Mouse (Mus musculus) MEL (cell line): ENCODE data around the gene Slc4a2.
A peak's percentile ranks its signal among the peaks of the same experiment; 100 is the strongest.

Experiments used
- CTCF ChIP-seq, 3 experiments: IDR thresholded peaks in 2 of 3; conservative IDR thresholded peaks in 1 of 3; 2 replicates each; pipeline ENCODE4 v1.5.1; 2011 to 2012; ENCODE audit warnings: low read length in 3 of 3, low read depth in 2 of 3, mild to moderate bottlenecking in 2 of 3, improper control_type of control experiment in 1 of 3, inconsistent platforms in 1 of 3, mixed read lengths in 1 of 3, moderate library complexity in 1 of 3; ENCODE audit not compliant: control insufficient read depth in 1 of 3, insufficient read depth in 1 of 3, poor library complexity in 1 of 3, severe bottlenecking in 1 of 3
- EP300 ChIP-seq, 2 experiments: IDR thresholded peaks; 2 replicates each; pipeline ENCODE4 v1.6.1; 2011; ENCODE audit warnings: improper control_type of control experiment in 2 of 2, low read length in 2 of 2, low read depth in 1 of 2, mild to moderate bottlenecking in 1 of 2
- MAZ ChIP-seq: IDR thresholded peaks from 2 replicates; pipeline ENCODE4 v1.6.1; 2012; ENCODE audit warnings: low read depth, mild to moderate bottlenecking, inconsistent platforms, low read length, improper control_type of control experiment
- POLR2A ChIP-seq, 2 experiments: IDR thresholded peaks; 2 replicates each; pipeline ENCODE4 v1.6.1; 2011 to 2012; ENCODE audit warnings: low read length in 2 of 2, mild to moderate bottlenecking in 2 of 2, control low read depth in 1 of 2, improper control_type of control experiment in 1 of 2, low read depth in 1 of 2, moderate library complexity in 1 of 2; ENCODE audit not compliant: control insufficient read depth in 1 of 2, insufficient read depth in 1 of 2, poor library complexity in 1 of 2
- POLR2AphosphoS2 ChIP-seq: IDR thresholded peaks from 2 replicates; pipeline ENCODE4 v1.6.1; 2011; ENCODE audit warnings: low read length, improper control_type of control experiment
- SMC3 ChIP-seq: IDR thresholded peaks from 2 replicates; pipeline ENCODE4 v1.6.1; 2011; ENCODE audit warnings: low read depth, low read length, improper control_type of control experiment
- TAL1 ChIP-seq: IDR thresholded peaks from 2 replicates; pipeline ENCODE4 v1.6.1; 2012; ENCODE audit warnings: mild to moderate bottlenecking, inconsistent platforms, low read length, moderate library complexity, mixed read lengths
- TCF12 ChIP-seq: IDR thresholded peaks from 2 replicates; pipeline ENCODE4 v1.6.1; 2014; ENCODE audit warnings: low read depth, mild to moderate bottlenecking, inconsistent platforms, low read length, improper control_type of control experiment, moderate library complexity
- USF2 ChIP-seq, 2 experiments: IDR thresholded peaks; 2 replicates each; pipeline ENCODE4 v1.6.1; 2011 to 2012; ENCODE audit warnings: improper control_type of control experiment in 2 of 2, low read length in 2 of 2, borderline replicate concordance in 1 of 2, inconsistent platforms in 1 of 2, low read depth in 1 of 2, mild to moderate bottlenecking in 1 of 2; ENCODE audit not compliant: insufficient read depth in 1 of 2

DNA sequence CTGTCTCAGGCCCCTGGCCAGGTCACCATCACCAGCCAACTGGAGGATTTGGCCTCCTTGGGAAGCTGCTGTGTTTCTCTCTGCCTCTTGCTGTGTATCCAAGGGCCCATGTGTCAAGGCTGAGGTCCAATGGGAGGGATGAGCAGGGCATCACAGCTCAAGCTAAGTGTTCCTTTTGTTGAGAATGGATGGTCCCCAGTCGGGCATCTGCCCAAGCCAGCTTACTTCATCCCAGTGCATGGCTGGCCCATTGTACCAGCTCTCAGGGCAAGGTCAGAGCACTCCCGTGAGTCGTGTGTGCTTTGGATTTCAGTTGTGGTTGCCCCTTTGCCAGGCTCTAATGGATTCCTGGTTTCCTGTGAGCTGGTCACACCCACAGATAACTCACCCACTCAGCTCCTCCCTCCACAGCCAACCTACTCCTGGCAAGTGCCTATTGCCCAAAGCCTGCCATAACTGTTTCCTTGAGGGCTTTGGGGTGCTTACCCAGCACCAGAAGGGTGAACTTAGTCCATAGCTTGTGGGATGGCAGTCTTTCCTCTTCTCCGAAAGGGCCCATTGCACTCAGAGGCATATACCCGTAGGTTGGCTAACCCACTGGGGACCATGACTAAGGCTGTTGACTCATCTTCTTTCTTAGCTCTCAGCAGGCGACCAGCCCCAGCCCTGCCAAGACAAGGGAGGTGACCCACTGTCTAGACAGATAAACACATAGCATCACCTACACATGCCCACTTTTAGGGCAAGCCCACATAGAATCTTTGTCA, 18.9 kb upstream of the Slc4a2 start:
- TF ChIP-seq TCF12 (no peak), EP300 (IDR thresholded peaks at IDR 0.05; ENCODE audit: low read depth in 1 of 2, low read length in 2 of 2) (no peak; a peak in 2 of 4 replicates), CTCF (IDR thresholded peaks at IDR 0.05 in 2 of 3, conservative IDR thresholded peaks at IDR 0.05 in 1 of 3; ENCODE audit: control insufficient read depth in 1 of 3, insufficient read depth in 1 of 3, low read depth in 2 of 3, low read length in 3 of 3, poor library complexity in 1 of 3, severe bottlenecking in 1 of 3) (no peak), SMC3 (no peak), POLR2A (IDR thresholded peaks at IDR 0.05; ENCODE audit: control insufficient read depth in 1 of 2, insufficient read depth in 1 of 2, low read depth in 1 of 2, low read length in 2 of 2, poor library complexity in 1 of 2) (no peak), TAL1 (peak; percentile 31; the same call in 1 of the 2 replicates), USF2 (IDR thresholded peaks at IDR 0.05; ENCODE audit: borderline replicate concordance in 1 of 2, insufficient read depth in 1 of 2, low read depth in 1 of 2, low read length in 2 of 2) (no peak), MAZ (no peak), POLR2AphosphoS2 (no peak)
